Mouse (Mus musculus) embryonic facial prominence, embryonic 14.5 days (tissue): Measurements from ENCODE around the gene Tmem131l. TPM values are rescaled to one million over a fixed set of nuclear protein-coding genes. Genes with fewer than 3 reads are reported as not detected.

Source experiments
- ATAC-seq: fragments of 200-750 bp; cut with Nextera tagmentation; 2 replicates; pipeline ENCODE4 v1.8.0; 2017; ENCODE audit warnings: low read depth, moderate number of reproducible peaks, moderate TSS enrichment
- DNase-seq: peaks from one replicate; pipeline ENCODE4 v3.0.0-alpha.2; 2015; ENCODE audit warnings: low spot score
- H3K27ac ChIP-seq: fragments of 300-500 bp; sonication (generic); replicated peaks from 2 replicates; pipeline ENCODE4 v1.5.1; 2014; ENCODE audit warnings: low read depth, mild to moderate bottlenecking, low read length, moderate library complexity
- H3K27me3 ChIP-seq: fragments of 300-500 bp; sonication (generic); replicated peaks from 2 replicates; pipeline ENCODE4 v1.6.1; 2014; ENCODE audit warnings: low read length; ENCODE audit not compliant: control insufficient read depth, insufficient read depth
- H3K36me3 ChIP-seq: fragments of 300-500 bp; sonication (generic); 2 replicates; pipeline ENCODE4 v1.6.1; 2014; ENCODE audit warnings: low read length, mixed read lengths; ENCODE audit not compliant: control insufficient read depth, insufficient read depth
- H3K4me1 ChIP-seq: fragments of 300-500 bp; sonication (generic); 2 replicates; pipeline ENCODE4 v1.6.1; 2014; ENCODE audit warnings: antibody characterized with exemption, low read length; ENCODE audit not compliant: control insufficient read depth, insufficient read depth
- H3K4me2 ChIP-seq: fragments of 300-500 bp; sonication (generic); 2 replicates; pipeline ENCODE4 v1.6.1; 2014; ENCODE audit warnings: low read depth, mild to moderate bottlenecking, low read length, moderate library complexity, mixed read lengths
- H3K4me3 ChIP-seq: fragments of 300-500 bp; sonication (generic); 2 replicates; pipeline ENCODE4 v1.5.1; 2014; ENCODE audit warnings: low read depth, mild to moderate bottlenecking, low read length
- H3K9ac ChIP-seq: fragments of 300-500 bp; sonication (generic); 2 replicates; pipeline ENCODE4 v1.6.1; 2014; ENCODE audit warnings: low read depth, mild to moderate bottlenecking, low read length, moderate library complexity, mixed read lengths
- H3K9me3 ChIP-seq: fragments of 300-500 bp; sonication (generic); 2 replicates; pipeline ENCODE4 v1.6.1; 2016; ENCODE audit warnings: low read length; ENCODE audit not compliant: control insufficient read depth
- WGBS: fragments of 180-500 bp; shearing (Covaris S2); extraction: QIAGEN DNeasy Blood & Tissue Kit; methylation state at CpG from one replicate; pipeline ENCODE4 v1.1.7; 2014; 5-methylcytosine and 5-hydroxymethylcytosine counted together
- polyA plus RNA-seq: library from polyadenylated mRNA; unstranded; fragments of >200 nt; fragmentation: Nextera tagmentation; extraction: Ambion mirVana; gene quantifications from 2 replicates; pipeline ENCODE4 v1.2.1, GENCODE M21; 2014

Gene Tmem131l
- polyA plus RNA-seq, 1 experiment from 2014 or later = 46.5 TPM

GRCm38 (mm10) chr3:83947476-83948245 lies 92.3 kb downstream of the Tmem131l start:
- 0 out of 2 replicates have a peak, but pooled peaks cover 4% of the 10 kb centered on the region for H3K4me1 ChIP-seq
- 66% methylated on average over 8 of the region's 8 CpGs for whole genome bisulfite sequencing

GRCm38 (mm10) chr3:83946848-83947247 lies 93.1 kb downstream of the Tmem131l start:
- no peaks in the 10 kb centered on the region for H3K27me3 ChIP-seq
- WGBS = 50% methylated on average over 1 of the region's 1 CpGs
- DNase-seq (peak; percentile 64), ATAC-seq (no peak)
- H3K4me2 ChIP-seq = no peak overlapping the region
- no peak overlapping the region for H3K27ac ChIP-seq
- no peaks in the 10 kb centered on the region for H3K9me3 ChIP-seq
- H3K9ac ChIP-seq = no peak overlapping the region
- no peak overlapping the region for H3K4me3 ChIP-seq
- 0 out of 2 replicates have a peak, but pooled peaks cover 4% of the 10 kb centered on the region for H3K4me1 ChIP-seq
- H3K36me3 ChIP-seq = 0 out of 2 replicates have a peak, but pooled peaks cover 5% of the 10 kb centered on the region

More at GRCm38 (mm10) chr3:83947476-83948245, 92.3 kb downstream of the Tmem131l start:
- DNase-seq (no peak), ATAC-seq (no peak)
- Histone ChIP-seq H3K9me3 (no peaks in the 10 kb centered on the region), H3K36me3 (0 out of 2 replicates have a peak, but pooled peaks cover 9% of the 10 kb centered on the region), H3K27me3 (no peaks in the 10 kb centered on the region), H3K4me2 (no peak overlapping the region), H3K9ac (no peak overlapping the region), H3K4me3 (no peak overlapping the region), H3K27ac (no peak overlapping the region)

- no peak overlapping the region for H3K4me3 ChIP-seq
- peaks cover 19% of the 10 kb centered on the region for H3K36me3 ChIP-seq
- no peak overlapping the region for H3K4me2 ChIP-seq
- H3K4me1 ChIP-seq = no peaks in the 10 kb centered on the region
- ATAC-seq (no peak), DNase-seq (no peak)
- no peaks in the 10 kb centered on the region for H3K9me3 ChIP-seq
- no peak overlapping the region for H3K9ac ChIP-seq
- WGBS = 87% methylated on average over 2 of the region's 2 CpGs
- H3K27ac ChIP-seq = no peak overlapping the region
- H3K27me3 ChIP-seq = no peaks in the 10 kb centered on the region
Observed at GRCm38 (mm10) chr3:83943691-83944090, 96.3 kb downstream of the Tmem131l start.

GRCm38 (mm10) chr3:83943212-83943611 lies 96.8 kb downstream of the Tmem131l start:
- H3K9ac ChIP-seq = no peak overlapping the region
- no peaks in the 10 kb centered on the region for H3K4me1 ChIP-seq
- WGBS = 87% methylated on average over 4 of the region's 4 CpGs
- DNase-seq (no peak), ATAC-seq (no peak)
- H3K4me2 ChIP-seq = no peak overlapping the region
- H3K36me3 ChIP-seq = peaks cover 24% of the 10 kb centered on the region
- no peak overlapping the region for H3K4me3 ChIP-seq
- no peaks in the 10 kb centered on the region for H3K9me3 ChIP-seq
- no peaks in the 10 kb centered on the region for H3K27me3 ChIP-seq
- H3K27ac ChIP-seq = no peak overlapping the region

- ATAC-seq (no peak), DNase-seq (no peak)
- peaks cover 34% of the 10 kb centered on the region for H3K36me3 ChIP-seq
- H3K27ac ChIP-seq = no peak overlapping the region
- 70% methylated on average over 4 of the region's 4 CpGs for WGBS
- no peak overlapping the region for H3K4me3 ChIP-seq
- no peak overlapping the region for H3K9ac ChIP-seq
- H3K9me3 ChIP-seq = no peaks in the 10 kb centered on the region
- H3K27me3 ChIP-seq = no peaks in the 10 kb centered on the region
- no peak overlapping the region for H3K4me2 ChIP-seq
- H3K4me1 ChIP-seq = no peaks in the 10 kb centered on the region
Observed at GRCm38 (mm10) chr3:83941921-83942320, 98.1 kb downstream of the Tmem131l start.

GRCm38 (mm10) chr3:83938871-83939270 lies 101.1 kb downstream of the Tmem131l start:
- DNase-seq = peak; percentile 31
- ATAC-seq = peak; percentile 59; the same call in 1 of the 2 replicates
- WGBS = 48% methylated on average over 5 of the region's 5 CpGs

GRCm38 (mm10) chr3:83934514-83934913 lies 105.5 kb downstream of the Tmem131l start:
- H3K9me3 ChIP-seq = no peaks in the 10 kb centered on the region
- H3K36me3 ChIP-seq = peaks cover 81% of the 10 kb centered on the region
- WGBS = 86% methylated on average over 10 of the region's 10 CpGs
- no peak for DNase-seq
- H3K27ac ChIP-seq = no peak overlapping the region
- ATAC-seq = no peak
- H3K4me3 ChIP-seq = no peak overlapping the region
- H3K9ac ChIP-seq = no peak overlapping the region
- no peak overlapping the region for H3K4me2 ChIP-seq
- no peaks in the 10 kb centered on the region for H3K4me1 ChIP-seq
- no peaks in the 10 kb centered on the region for H3K27me3 ChIP-seq

More at GRCm38 (mm10) chr3:83938871-83939270, 101.1 kb downstream of the Tmem131l start:
- Histone ChIP-seq H3K36me3 (peaks cover 51% of the 10 kb centered on the region), H3K27me3 (no peaks in the 10 kb centered on the region), H3K4me2 (no peak overlapping the region), H3K9me3 (no peaks in the 10 kb centered on the region), H3K9ac (no peak overlapping the region), H3K4me3 (no peak overlapping the region), H3K27ac (no peak overlapping the region), H3K4me1 (no peaks in the 10 kb centered on the region)

- Histone ChIP-seq H3K9ac (no peak overlapping the region), H3K9me3 (no peaks in the 10 kb centered on the region), H3K4me2 (no peak overlapping the region), H3K4me3 (no peak overlapping the region), H3K36me3 (peaks cover 72% of the 10 kb centered on the region), H3K27ac (no peak overlapping the region), H3K27me3 (no peaks in the 10 kb centered on the region), H3K4me1 (no peaks in the 10 kb centered on the region)
- 71% methylated on average over 11 of the region's 11 CpGs for WGBS
- DNase-seq (peak; percentile 60), ATAC-seq (0 out of 2 replicates have a peak, but pooled peaks have one; percentile 53)
Observed at GRCm38 (mm10) chr3:83915768-83916496, 124.0 kb downstream of the Tmem131l start.
